Mouse (Mus musculus): Measurements from ENCODE around the gene Ccdc137. TPM values are rescaled to one million over a fixed set of nuclear protein-coding genes. Genes with fewer than 3 reads are reported as not detected.
"Not testable (repeated sequence)": the region's sequence is repeated elsewhere in the genome, so short reads cannot be mapped to it uniquely, and the experiment has no call there.

The Ccdc137 gene
- 1 to 10 TPM; 4.5 to 6.0 (median 5.1) TPM for total RNA-seq (2022)

DNA sequence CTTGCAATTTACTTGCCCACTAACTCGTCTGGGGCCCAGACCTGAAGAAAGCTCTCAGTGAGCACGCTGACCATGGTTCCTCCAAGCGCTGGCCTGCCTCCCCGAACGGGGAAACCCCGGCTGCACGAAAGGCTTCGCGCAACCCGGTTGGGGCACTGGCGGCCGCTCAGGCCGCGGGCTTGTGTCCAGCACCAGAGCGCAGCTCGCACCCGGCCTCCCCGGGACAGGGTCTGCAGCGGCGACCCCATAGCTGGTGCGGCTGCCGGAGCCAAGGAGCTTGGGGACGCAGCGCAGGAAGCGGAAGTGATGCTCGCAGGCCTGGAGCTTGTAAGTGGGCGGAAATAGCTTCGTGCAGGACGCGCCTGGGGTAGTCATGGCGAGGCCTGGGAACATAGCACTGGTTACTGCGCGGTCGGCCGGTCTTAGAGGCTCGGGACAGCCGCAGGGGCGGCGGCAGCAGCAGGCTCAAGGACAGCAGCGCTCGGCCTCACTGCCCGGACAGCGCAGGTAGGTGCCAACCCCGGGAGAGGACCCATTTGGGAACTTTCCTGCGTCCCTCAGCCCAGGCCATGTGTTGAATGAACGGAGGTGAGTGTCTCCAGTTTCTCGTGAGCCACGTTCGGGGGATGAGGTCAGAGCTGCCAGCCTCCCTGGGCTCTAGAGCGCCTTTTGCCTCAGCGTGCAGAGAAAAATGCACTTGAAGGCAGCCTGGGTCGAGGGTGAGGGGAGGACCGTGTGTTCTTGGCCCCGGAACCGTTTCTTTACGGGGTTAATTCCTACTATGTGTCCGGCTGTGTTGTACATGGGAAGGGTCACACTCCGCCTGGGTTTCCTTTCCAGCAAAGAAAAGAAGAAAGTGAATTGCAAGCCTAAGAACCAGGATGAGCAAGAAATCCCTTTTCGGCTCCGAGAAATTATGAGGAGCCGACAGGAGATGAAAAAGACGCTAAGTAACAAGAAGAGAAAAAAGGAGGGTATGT, at the start of gene Ccdc137, which contains the start of gene Oxld1:
TSS of gene Ccdc137 (plus strand) at position 344 of the 980 bp plus-strand sequence.
TSS of gene Oxld1 (minus strand) at position 297 of the 980 bp plus-strand sequence.
- DNase-seq (ENCODE audit: low spot score in 2 of 2) = peak; percentile 45 to 55

DNA sequence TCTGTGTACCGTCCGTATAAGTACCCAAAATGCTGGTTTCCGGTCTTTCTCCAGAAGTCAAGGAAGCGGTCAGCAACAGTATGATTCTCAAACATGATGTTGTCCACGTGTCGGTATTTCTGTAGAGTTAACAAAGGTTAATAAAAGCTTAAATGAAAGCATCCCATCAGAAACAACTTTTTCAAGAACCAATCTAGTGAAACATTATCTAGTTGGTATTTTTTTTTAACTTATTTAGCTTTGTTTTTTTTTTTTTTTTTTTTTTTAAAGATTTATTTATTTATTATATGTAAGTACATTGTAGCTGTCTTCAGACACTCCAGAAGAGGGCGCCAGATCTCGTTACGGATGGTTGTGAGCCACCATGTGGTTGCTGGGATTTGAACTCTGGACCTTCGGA, 44.3 kb upstream of the Ccdc137 start:
- DNase-seq (ENCODE audit: low spot score in 2 of 2) = not testable (repeated sequence)

DNA sequence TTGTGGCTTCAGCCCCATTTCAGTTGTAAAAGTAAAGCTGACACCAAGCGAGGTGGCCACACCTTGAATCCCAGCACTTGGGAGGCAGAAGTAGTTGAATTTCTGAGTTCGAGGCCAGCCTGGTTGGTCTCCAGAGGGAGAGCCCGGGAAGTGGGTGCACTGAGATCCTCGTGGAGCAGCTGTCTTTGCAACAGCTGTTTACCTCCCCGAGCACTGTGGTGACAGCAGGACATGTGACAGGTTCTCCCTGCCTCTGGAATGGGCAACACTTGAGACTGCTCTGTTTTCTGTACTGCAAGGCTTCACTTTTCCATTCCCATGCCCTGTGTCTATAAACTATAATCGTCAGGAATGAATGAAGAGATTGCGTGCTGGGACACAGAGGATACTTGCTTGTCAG, 40.1 kb upstream of the Ccdc137 start:
- DNase-seq (ENCODE audit: low spot score in 2 of 2) = no peak

DNA sequence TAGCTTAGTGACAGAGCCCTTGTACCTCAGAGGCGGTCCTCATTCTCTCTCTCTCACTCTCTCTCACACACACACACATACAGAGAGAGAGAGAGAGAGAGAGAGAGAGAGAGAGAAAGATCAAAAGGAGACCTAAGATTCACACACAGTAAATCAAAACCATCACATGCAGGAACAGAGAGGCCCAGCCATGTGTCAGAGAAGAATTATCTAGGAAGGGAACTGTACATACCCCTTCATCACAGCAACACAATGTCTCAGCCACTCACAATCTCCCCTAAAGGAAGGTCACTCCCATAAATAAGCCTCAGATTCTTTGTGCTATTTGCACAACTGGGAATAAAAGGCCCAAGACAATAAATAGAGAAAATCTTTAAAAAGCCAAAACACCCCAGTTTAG, 39.3 kb upstream of the Ccdc137 start:
- DNase-seq (ENCODE audit: low spot score in 2 of 2) = no peak

DNA sequence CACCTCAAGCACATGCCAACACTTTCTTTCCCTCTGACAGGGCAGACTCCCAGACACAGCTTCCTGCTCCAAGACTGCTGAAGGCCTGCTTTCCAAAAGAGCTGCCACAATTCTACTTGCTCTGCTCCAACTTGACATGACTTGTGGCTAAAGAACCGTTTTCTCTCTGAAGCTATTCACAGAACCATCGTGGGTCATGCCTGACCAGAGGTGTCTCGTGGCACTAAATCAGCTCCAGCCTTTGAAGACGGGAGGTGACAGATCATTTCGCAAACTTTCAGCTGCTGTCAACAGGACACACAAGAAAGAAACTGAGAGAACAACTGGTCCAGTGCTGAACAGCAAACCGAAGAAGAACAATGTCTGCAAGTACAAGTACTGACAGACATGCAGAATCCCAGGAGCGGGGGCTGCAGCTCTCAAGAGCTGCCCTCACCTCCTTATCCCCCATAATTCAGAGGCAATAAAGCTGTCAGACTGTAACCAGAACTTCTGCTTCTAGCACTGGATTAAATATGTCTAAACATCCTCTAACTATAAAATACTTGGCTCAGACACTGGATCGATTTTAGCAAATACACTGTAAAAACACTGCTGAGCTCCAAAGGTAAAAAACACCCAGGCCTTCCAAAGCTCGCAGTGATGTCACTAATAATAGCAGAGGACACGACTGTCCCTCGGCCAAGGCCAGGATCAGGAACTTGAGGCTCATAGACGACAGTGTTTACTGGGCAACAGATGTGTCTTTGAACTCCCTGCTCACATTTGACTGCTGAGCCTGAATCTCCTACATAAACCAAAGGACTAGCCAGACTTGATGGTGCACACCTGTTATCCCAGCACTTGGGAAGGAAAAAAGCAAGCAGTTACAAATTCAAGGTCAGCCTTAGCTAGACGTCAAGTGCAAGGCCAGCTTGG, 35.0 kb upstream of the Ccdc137 start:
- no peak for DNase-seq (ENCODE audit: low spot score in 2 of 2)

DNA sequence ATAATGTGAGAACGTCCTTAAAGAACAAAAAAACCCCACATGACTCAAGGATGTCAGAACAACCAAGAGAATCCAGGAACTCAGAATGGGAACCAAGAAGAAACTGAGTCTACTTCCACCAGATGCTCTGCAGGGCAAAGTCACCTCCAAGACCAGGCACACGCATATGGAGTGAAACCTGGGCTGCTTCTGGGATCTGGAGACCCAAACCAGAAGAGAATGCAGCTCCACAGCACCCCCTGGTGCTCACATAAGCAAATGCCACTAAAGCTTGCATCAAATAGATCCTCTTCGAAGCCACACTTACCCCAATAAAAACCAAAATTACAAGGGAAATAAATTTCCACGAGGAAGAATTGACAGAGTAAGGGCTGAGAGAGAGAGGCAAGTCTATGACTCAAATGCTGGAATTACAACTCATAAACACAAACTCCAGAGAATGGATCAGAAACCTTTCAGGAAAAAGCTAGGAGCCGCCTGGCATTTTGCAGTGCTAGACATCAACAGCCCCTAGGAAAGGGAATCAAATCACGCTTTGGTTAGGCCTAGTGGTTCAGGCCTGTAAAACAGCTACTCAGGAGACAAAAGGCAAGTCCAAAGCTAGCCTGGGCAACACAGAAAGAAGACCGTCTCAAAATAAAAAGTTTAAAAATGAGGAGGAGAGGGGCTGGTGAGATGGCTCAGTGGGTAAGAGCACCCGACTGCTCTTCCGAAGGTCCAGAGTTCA, 34.2 kb upstream of the Ccdc137 start:
- DNase-seq (ENCODE audit: low spot score in 2 of 2) = peak; percentile 28 to 53

DNA sequence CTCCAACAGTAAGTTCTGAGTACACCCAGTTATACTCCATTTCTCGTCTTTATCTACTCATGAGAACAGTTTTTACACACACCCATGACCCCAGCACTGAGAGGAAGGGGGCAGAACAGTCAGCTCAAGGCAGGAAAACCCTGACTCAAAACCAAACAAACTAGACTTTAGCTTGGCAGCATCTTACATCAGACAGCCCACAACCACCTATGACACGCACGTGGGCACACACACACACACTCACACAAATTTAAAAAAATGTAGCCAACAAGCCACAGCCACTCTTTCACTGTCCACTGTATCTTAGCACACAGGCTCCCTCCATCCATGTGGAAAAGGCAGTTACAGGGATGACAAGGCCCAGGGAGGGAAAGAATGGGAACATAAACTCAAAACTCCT, 31.2 kb upstream of the Ccdc137 start:
- DNase-seq (ENCODE audit: low spot score in 2 of 2) = no peak

DNA sequence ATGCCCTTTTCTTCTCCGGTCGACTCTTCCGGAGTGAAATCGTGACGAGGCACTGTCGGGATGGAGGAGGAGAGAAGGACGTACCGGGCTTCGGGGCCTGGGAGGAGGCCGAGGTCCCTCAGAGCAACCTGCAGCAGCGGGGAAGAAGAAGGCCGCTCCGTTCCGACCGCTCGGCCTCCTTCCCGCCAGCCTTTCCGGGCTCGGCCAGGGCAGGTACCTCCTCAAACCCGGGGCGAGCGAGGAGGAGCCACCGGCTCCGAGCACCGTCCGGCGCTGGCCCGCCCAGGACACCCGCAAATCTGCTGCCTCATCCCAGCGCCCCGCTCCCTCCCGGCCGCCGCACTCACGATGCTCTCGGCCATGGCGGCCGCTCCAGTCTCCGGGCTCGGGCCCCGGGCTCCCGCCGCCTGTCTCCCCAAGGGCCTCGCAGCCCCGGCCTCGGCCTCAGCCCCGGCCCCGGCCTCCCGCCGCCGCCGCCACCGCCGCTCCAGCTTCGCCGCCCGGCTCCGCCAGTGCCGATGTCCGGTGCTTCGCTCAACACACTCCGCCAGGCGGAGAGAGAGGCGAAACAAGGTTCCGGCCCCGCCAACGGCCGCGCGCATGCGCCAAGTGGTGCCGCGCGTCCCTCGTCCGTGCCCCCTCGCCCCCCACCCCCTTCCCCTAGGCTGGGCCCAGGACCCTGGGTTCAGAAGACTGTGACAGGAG, 20.6 kb upstream of the Ccdc137 start, which contains the start of gene Nploc4:
TSS of gene Nploc4 (minus strand) at position 557 of the 705 bp plus-strand sequence.
- DNase-seq (ENCODE audit: low spot score in 2 of 2) = peak; percentile 74 to 81

DNA sequence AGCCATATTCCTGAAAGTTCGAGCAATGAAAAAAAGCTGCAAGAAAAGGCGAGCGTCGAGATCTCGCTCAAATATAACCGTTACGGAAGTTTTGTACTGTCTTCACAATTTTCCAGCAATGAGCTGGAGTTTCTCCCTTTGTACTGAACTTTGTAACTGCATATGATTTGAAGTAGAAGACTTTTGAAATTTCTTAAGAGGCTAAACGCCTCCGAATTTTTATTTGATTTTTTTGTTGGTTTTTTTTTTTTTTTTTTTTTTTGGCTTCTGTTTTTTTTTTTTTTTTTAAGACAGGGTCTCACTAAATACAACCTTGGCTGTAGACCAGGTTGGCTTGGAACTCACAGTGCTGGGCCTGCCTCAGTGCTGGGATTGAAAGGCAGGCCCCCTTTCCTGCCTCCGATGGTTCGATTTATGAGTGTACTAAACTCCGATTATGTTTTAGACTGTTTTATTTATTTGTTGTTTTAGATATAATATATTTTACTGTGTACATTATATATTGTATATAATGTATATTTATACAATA, 20.0 kb upstream of the Ccdc137 start:
- no peak for DNase-seq (ENCODE audit: low spot score in 2 of 2)

DNA sequence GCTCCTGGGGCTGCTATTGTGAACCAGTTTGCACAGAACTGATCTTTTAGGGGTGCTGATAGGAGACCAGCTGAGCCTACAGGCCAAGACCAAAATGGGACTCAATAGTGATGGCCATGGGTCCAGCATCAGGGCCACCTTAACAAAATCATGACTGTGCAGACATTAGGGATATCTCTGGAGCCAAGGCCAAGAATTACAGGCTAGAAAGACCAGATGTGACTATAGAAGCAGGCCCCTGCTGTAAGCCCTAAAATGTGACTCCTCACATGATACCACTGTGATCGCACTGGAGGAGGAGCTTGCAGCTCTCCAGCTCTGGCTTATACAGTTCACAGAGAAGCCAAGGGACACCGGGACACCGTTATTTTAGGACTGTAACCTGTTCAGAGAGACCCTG, 15.6 kb upstream of the Ccdc137 start, which contains the start of gene Tspan10:
TSS of gene Tspan10 (plus strand) at position 301 of the 400 bp plus-strand sequence.
- no peak for DNase-seq (ENCODE audit: low spot score in 2 of 2)

DNA sequence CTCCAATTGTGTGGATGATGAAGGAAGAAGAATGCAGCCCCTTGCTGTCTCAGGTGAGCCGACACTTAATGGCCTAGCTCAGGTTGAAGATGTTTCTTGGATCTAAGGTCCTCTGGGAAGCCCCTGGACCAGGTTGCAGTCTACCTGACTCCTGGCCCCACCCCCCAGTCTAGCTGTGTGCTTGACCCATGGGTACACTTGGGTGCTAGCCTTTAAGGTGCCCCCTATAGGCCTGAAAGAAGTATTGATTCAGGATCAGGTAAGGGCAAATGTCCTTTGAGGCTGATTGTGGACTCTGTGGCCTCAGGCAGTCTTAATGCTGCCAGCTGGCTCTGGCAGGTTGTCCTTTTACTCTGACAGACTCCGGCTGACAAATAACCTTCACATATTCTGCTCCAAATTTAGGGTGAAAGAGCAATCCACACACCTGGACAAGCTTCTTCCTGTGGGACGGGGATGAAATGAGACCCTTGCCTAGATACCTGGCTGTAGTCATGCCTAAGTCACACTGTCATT, 15.1 kb upstream of the Ccdc137 start:
- no peak for DNase-seq (ENCODE audit: low spot score in 2 of 2)

DNA sequence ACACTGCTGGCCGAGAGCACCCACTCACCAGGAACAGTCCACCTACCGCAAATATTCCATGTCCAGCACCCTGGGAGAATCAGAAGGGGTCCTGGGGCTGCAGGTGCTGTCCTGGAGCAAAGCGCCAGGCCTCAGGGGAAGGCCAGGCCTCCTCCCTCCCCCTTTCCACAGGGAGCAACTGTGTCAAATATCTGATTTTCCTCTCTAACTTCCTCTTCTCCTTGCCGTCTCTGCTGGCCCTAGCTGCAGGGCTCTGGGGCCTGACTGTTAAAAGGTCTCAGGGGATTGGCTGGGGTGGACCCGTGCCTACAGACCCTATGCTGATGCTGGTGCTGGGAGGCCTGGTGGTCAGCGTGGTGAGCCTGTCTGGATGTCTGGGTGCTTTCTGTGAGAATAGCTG, 13.8 kb upstream of the Ccdc137 start:
- DNase-seq (ENCODE audit: low spot score in 2 of 2) = no peak

DNA sequence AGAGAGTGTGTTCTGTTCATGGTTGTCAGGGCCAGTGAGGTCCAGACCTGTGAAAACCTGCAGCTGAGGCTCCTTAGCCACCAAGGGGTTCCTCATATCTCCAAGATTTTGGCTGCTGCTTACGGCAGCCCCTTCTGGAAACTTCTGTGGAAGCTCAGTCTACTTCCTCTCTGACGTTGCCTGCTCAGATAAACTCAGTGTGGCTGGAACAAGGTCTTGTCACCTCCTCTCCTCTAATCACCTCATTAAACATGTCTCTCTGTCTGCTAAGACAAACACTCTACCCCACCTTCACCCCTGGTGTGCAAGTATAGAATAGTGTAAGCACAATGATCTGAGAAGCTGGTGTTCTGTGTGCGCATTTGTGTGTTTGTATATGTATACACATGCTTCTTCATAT, 12.4 kb upstream of the Ccdc137 start:
- no peak for DNase-seq (ENCODE audit: low spot score in 2 of 2)

DNA sequence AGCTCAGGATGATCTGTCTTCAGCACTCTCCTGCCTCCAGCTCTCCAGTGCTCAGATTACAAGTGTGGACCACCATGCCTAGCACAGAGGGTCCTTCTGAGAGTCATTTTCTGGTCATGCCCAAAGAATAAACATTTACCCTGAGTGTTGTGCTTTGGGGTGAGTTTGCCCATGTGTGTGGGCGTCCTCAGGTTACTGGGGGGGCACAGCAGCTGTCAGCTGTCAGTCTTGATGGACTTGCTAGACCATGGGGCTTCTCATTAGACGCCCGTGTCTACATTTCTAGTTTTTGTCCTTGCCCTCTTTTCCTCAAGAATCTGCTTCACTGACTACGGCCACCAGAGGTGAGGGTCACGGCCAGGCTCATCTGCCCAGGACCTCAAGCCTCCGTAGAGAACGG, 10.7 kb upstream of the Ccdc137 start:
- no peak for DNase-seq (ENCODE audit: low spot score in 2 of 2)

DNA sequence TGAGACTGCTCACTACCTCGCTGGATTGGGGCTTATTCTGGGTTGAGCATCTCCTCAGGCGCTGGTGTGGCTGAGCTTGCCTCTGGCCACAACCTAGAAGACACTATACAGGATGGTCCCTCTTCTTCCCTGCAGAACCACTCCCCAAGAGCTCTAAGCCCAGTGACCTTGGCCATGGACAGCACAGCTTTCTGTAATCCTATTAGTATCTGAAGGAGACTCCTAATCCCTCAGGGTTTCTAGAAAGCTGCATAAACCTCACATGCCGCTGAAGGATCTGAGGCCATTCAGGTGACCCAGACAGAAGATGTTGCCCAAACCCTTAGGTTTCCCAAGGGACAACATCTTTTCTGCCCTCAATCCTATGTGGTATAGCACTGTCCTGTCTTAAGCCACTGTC, 5.7 kb upstream of the Ccdc137 start:
- DNase-seq (ENCODE audit: low spot score in 2 of 2) = no peak

DNA sequence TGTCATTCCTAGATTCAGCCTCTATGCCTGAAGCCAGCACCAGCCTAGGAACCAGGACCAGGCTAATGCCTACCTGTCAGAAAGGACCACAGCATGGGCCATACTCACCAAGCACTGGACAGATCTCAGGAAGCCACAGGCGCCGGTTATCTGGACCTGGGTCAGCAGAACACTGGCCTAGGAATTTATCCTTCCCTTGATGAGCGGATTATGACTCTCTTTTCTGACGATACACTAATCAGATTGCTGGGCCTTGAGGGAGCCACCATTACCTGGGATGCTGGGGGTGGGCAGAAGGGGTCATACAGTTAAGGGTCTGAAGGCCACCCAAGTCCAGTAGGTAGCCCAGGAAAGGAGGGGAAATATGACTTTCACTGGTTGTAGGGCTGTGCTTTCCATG, 4.6 kb upstream of the Ccdc137 start, which contains the start of gene Pde6g:
TSS of gene Pde6g (minus strand) at position 195 of the 400 bp plus-strand sequence.
- no peak for DNase-seq (ENCODE audit: low spot score in 2 of 2)

DNA sequence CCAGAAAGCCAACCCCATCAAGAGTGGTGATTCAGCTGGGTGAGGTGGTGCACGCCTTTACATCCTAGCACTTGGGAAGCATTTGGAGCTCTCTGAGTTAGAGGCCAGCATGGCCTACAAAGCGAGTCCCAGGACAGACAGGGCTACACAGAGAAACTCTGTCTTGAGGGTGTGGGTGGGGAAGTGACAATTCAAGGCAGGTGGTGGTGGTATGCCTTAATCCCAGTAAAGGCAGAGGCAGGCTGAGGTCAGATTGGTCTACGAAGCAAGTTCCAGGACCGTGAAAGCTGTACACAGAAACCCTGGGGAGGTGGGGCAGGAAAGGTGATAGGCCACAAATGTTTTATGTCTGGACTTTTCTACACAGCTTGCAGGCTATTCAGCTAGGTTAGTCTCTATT, 3.0 kb upstream of the Ccdc137 start:
- DNase-seq (ENCODE audit: low spot score in 2 of 2) = no peak

DNA sequence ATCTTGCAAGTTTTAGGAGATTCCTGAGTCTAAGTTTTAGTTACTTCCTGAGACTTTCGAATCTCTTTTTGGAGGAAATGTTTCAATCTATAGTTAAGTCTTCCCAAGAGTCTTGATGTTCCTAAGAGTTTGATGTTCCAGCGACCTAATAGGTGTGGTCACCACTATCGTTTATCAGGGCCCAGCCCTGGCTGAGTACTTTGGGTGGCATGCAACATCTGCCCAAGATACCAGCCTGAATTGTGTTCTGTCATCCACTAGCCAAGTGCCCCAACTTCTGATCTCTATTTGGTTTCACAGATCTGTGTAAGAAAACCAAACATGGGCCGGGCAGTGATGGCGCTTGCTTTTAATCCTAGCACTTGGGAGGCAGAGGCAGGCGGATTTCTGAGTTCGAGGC, 2.5 kb upstream of the Ccdc137 start:
- no peak for DNase-seq (ENCODE audit: low spot score in 2 of 2)

DNA sequence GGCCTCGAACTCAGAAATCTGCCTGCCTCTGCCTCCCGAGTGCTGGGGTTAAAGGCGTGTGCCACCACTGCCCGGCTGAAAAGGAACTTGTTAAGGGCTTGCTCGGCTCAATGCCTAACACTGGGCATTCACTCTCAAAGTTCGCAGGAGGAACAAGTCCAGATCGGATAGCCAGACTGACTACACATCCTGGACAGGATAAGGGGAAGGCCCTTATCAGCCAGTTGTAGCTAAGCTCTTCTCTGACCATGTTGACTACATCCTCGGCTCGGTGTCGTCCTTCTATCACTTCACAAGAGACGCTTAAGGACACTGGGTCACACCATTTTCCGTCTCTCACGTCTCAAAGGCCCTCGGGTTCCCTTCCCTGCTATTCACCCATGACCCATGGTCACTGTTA, 545 bp upstream of the Ccdc137 start:
- no peak for DNase-seq (ENCODE audit: low spot score in 2 of 2)

Data from gastrocnemius, adult 8-10 months (tissue).